Mouse (Mus musculus) forebrain, postnatal 0 days (tissue): Measurements from ENCODE around the gene Clec4f. TPM values are rescaled to one million over a fixed set of nuclear protein-coding genes. Genes with fewer than 3 reads are reported as not detected.

Source experiments
- ATAC-seq: fragments of 200-750 bp; cut with Nextera tagmentation; 2 replicates; pipeline ENCODE4 v1.8.0; 2017; ENCODE audit warnings: mild to moderate bottlenecking, moderate library complexity
- DNase-seq: peaks from one replicate; pipeline ENCODE4 v3.0.0-alpha.2; 2015
- H3K27ac ChIP-seq: fragments of 300-500 bp; sonication (generic); 2 replicates; pipeline ENCODE4 v1.5.1; 2014; ENCODE audit warnings: low read depth, mild to moderate bottlenecking, antibody characterized with exemption, low read length, moderate library complexity, mixed read lengths
- H3K27me3 ChIP-seq: fragments of 300-500 bp; sonication (generic); 2 replicates; pipeline ENCODE4 v1.6.1; 2014; ENCODE audit warnings: mild to moderate bottlenecking, low read length, mixed read lengths; ENCODE audit not compliant: insufficient read depth
- H3K36me3 ChIP-seq: fragments of 300-500 bp; sonication (generic); 2 replicates; pipeline ENCODE4 v1.6.1; 2014; ENCODE audit warnings: mild to moderate bottlenecking, moderate library complexity; ENCODE audit not compliant: insufficient read depth
- H3K4me1 ChIP-seq: fragments of 300-500 bp; sonication (generic); 2 replicates; pipeline ENCODE4 v1.6.1; 2014; ENCODE audit warnings: antibody characterized with exemption; ENCODE audit not compliant: insufficient read depth
- H3K4me2 ChIP-seq: fragments of 300-500 bp; sonication (generic); 2 replicates; pipeline ENCODE4 v1.6.1; 2014; ENCODE audit warnings: low read depth, mild to moderate bottlenecking, moderate library complexity
- H3K4me3 ChIP-seq: fragments of 300-500 bp; sonication (generic); 2 replicates; pipeline ENCODE4 v1.5.1; 2014; ENCODE audit warnings: low read depth, low read length, mixed read lengths
- H3K9ac ChIP-seq: fragments of 300-500 bp; sonication (generic); 2 replicates; pipeline ENCODE4 v1.6.1; 2014; ENCODE audit warnings: mild to moderate bottlenecking
- H3K9me3 ChIP-seq: fragments of 300-500 bp; sonication (generic); 2 replicates; pipeline ENCODE4 v1.6.1; 2016; ENCODE audit warnings: low read length
- CTCF ChIP-seq: sonication (generic); IDR thresholded peaks from 2 replicates; pipeline ENCODE4 v1.5.1; 2016; ENCODE audit warnings: antibody characterized with exemption, control low read depth, low read depth
- WGBS: fragments of 180-500 bp; shearing (Covaris S2); extraction: QIAGEN DNeasy Blood & Tissue Kit; methylation state at CpG from one replicate; pipeline ENCODE4 v1.1.7; 2014; 5-methylcytosine and 5-hydroxymethylcytosine counted together
- polyA plus RNA-seq: library from polyadenylated mRNA; unstranded; fragments of >200 nt; fragmentation: Nextera tagmentation; extraction: Ambion mirVana; gene quantifications from 2 replicates; pipeline ENCODE4 v1.2.1, GENCODE M21; 2015
- total RNA-seq: library from RNA; depleted of rRNA; stranded (reverse); fragments of >200 nt; gene quantifications from 2 replicates; pipeline ENCODE4 v1.2.3, GENCODE M21; 2014; rRNA removed

Gene Clec4f
- total RNA-seq (not detected in 2 replicates), polyA plus RNA-seq (0.28 TPM in 1 of 2 replicates, not detected in the other)

GRCm38 (mm10) chr6:83656087-83656486 is at the start of gene Clec4f:
TSS of gene Clec4f (minus strand) at chr6:83656187.
- Histone ChIP-seq H3K36me3 (no peaks in the 10 kb centered on the region), H3K9me3 (no peaks in the 10 kb centered on the region), H3K4me2 (no peak within 1 kb of the TSS), H3K27me3 (no peaks in the 10 kb centered on the region), H3K27ac (no peak within 1 kb of the TSS), H3K9ac (no peak within 1 kb of the TSS), H3K4me1 (no peaks in the 10 kb centered on the region), H3K4me3 (no peak within 1 kb of the TSS)
- DNase-seq (no peak), ATAC-seq (no peak)
- 91% methylated on average over 2 of the region's 2 CpGs for WGBS
- TF ChIP-seq CTCF: no peak

GRCm38 (mm10) chr6:83704701-83705100 is 48.7 kb upstream of the Clec4f start:
- no peaks in the 10 kb centered on the region for H3K9me3 ChIP-seq
- H3K27me3 ChIP-seq: peaks cover 89% of the 10 kb centered on the region
- no peak for DNase-seq
- no peaks in the 10 kb centered on the region for H3K36me3 ChIP-seq
- no peak overlapping the region for H3K27ac ChIP-seq
- no peak for ATAC-seq
- TF ChIP-seq CTCF: no peak
- H3K4me2 ChIP-seq: no peak overlapping the region
- H3K4me3 ChIP-seq: no peak overlapping the region
- H3K9ac ChIP-seq: no peak overlapping the region
- no peaks in the 10 kb centered on the region for H3K4me1 ChIP-seq
- 15% methylated on average over 5 of the region's 5 CpGs for WGBS

GRCm38 (mm10) chr6:83704294-83704693 is 48.3 kb upstream of the Clec4f start:
- Histone ChIP-seq H3K4me2 (no peak overlapping the region), H3K4me3 (no peak overlapping the region), H3K27ac (no peak overlapping the region), H3K4me1 (no peaks in the 10 kb centered on the region), H3K36me3 (no peaks in the 10 kb centered on the region), H3K9ac (no peak overlapping the region), H3K9me3 (no peaks in the 10 kb centered on the region), H3K27me3 (peaks cover 89% of the 10 kb centered on the region)
- 15% methylated on average over 1 of the region's 1 CpGs for WGBS
- DNase-seq (no peak), ATAC-seq (no peak)
- TF ChIP-seq CTCF: no peak

- Histone ChIP-seq H3K4me2 (no peak overlapping the region), H3K9ac (no peak overlapping the region)
- under 1% methylated on average over 10 of the region's 10 CpGs for WGBS
Measured at GRCm38 (mm10) chr6:83703722-83704078, 47.7 kb upstream of the Clec4f start.

GRCm38 (mm10) chr6:83703000-83703721 is 47.2 kb upstream of the Clec4f start:
- H3K27ac ChIP-seq: no peak overlapping the region
- no peak for ATAC-seq
- no peak for TF ChIP-seq CTCF
- H3K9me3 ChIP-seq: no peaks in the 10 kb centered on the region
- no peak for DNase-seq
- peaks cover 89% of the 10 kb centered on the region for H3K27me3 ChIP-seq
- H3K4me1 ChIP-seq: no peaks in the 10 kb centered on the region
- H3K36me3 ChIP-seq: no peaks in the 10 kb centered on the region
- H3K9ac ChIP-seq: no peak overlapping the region
- no peak overlapping the region for H3K4me3 ChIP-seq
- WGBS: 2% methylated on average over 27 of the region's 27 CpGs
- H3K4me2 ChIP-seq: no peak overlapping the region

More at GRCm38 (mm10) chr6:83703722-83704078, 47.7 kb upstream of the Clec4f start:
- peak; percentile 57 for DNase-seq
- no peak overlapping the region for H3K4me3 ChIP-seq
- peaks cover 89% of the 10 kb centered on the region for H3K27me3 ChIP-seq
- no peaks in the 10 kb centered on the region for H3K36me3 ChIP-seq
- H3K4me1 ChIP-seq: no peaks in the 10 kb centered on the region
- TF ChIP-seq CTCF: no peak
- H3K9me3 ChIP-seq: no peaks in the 10 kb centered on the region
- no peak overlapping the region for H3K27ac ChIP-seq
- ATAC-seq: no peak

- no peak overlapping the region for H3K4me2 ChIP-seq
- ATAC-seq: peak; percentile 38; the same call in 1 of the 2 replicates
- WGBS: 1% methylated on average over 53 of the region's 53 CpGs
Measured at GRCm38 (mm10) chr6:83702146-83702999, 46.4 kb upstream of the Clec4f start.

GRCm38 (mm10) chr6:83701001-83701400 is 45.0 kb upstream of the Clec4f start:
- Histone ChIP-seq H3K4me3 (no peak overlapping the region), H3K27me3 (peaks cover 89% of the 10 kb centered on the region), H3K9me3 (no peaks in the 10 kb centered on the region), H3K9ac (no peak overlapping the region), H3K4me1 (no peaks in the 10 kb centered on the region), H3K36me3 (no peaks in the 10 kb centered on the region), H3K27ac (no peak overlapping the region), H3K4me2 (no peak overlapping the region)
- DNase-seq (no peak), ATAC-seq (no peak)
- under 1% methylated on average over 11 of the region's 11 CpGs for WGBS
- no peak for TF ChIP-seq CTCF

More at GRCm38 (mm10) chr6:83702146-83702999, 46.4 kb upstream of the Clec4f start:
- H3K9me3 ChIP-seq: no peaks in the 10 kb centered on the region
- DNase-seq: no peak
- peaks cover 90% of the 10 kb centered on the region for H3K27me3 ChIP-seq
- H3K4me3 ChIP-seq: no peak overlapping the region
- no peaks in the 10 kb centered on the region for H3K4me1 ChIP-seq
- H3K36me3 ChIP-seq: no peaks in the 10 kb centered on the region
- no peak overlapping the region for H3K9ac ChIP-seq
- no peak for TF ChIP-seq CTCF
- no peak overlapping the region for H3K27ac ChIP-seq
